Mouse (Mus musculus): ENCODE data around the gene Gabarap. TPM values are rescaled to one million over a fixed set of nuclear protein-coding genes. Genes with fewer than 3 reads are reported as not detected.

Gabarap gene
- total and polyA plus RNA-seq, 3 experiments: 189 to 352 (median 213) TPM

GRCm38 (mm10) chr11:70021264-70022132 is 30.6 kb downstream of the Gabarap start:
- peaks cover 13% of the 10 kb centered on the region for H3K27me3 ChIP-seq (replicated peaks)

DNA sequence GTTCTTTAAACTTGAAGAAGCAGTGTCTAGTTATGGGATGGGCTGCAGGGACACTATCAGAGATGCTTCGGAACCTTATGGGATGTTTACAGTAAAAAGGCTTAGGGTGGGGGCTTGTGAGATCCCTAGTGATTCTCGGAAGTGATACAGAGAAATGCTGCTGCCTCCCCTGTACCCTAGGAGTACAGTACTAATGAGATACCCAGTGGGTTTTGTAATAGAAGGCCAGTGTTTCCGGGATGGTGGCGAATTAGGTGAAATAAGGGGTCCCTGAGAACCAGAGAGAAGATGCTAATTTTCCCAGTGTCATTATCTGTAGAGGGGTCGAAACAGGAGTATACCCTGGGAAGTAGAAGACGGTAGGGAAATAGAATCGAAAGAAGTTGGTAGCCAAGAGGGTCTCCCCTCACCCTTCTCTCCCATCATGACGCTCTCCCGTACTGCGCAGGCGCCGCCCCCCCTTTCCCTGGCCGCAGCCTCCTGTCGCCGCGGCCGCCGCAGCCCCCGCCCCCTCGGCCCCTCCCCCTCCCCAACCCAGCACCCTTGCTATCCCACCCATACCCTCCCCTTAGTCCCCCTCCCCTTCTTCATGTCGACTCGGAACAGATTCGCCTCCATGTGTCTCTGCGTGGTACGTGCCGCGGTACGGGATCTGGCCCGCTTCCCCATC is 32.7 kb downstream of the Gabarap start:
- H3K4me2 ChIP-seq (ENCODE audit: insufficient read depth, low read depth, poor library complexity, severe bottlenecking): no peak overlapping the region
- in situ Hi-C loops (cut with MboI; ENCODE audit: low pct_ligation_motif_present, low pct_unique_long_range_greater_than_20kb, low sequenced_read_pairs): loop anchor here (25.0 kb wide), 1 partner anchor 936 kb away; the partner anchor contains the start of genes Per1 and Vamp2
- no peak overlapping the region for H3K4me3 ChIP-seq (replicated peaks in 1 of 3; ENCODE audit: low read depth in 2 of 3, low read length in 2 of 3, poor library complexity in 1 of 3)
- H3K4me1 ChIP-seq (ENCODE audit: control insufficient read depth in 1 of 2, insufficient read depth in 2 of 2): peaks cover 12 to 39% of the 10 kb centered on the region in 2 experiments
- no peak overlapping the region for H3K27ac ChIP-seq (ENCODE audit: insufficient read depth, low read depth)
- no peak for DNase-seq (ENCODE audit: extremely low read depth)
- dilution Hi-C loops (cut with MboI; ENCODE audit: extremely low pct_ligation_motif_present, extremely low pct_unique_long_range_greater_than_20kb, low sequenced_read_pairs): no loop called here
- TF ChIP-seq TCF12 (IDR thresholded peaks at IDR 0.05; ENCODE audit: low read depth, low read length): no peak
- no peak for TF ChIP-seq BHLHE40 (IDR thresholded peaks at IDR 0.05; ENCODE audit: low read depth, low read length)
- TF ChIP-seq HCFC1 (IDR thresholded peaks at IDR 0.05; ENCODE audit: low read depth, low read length): no peak
- no peak for TF ChIP-seq IRF4 (IDR thresholded peaks at IDR 0.05; ENCODE audit: low read depth, low read length)
- TF ChIP-seq CHD2 (IDR thresholded peaks at IDR 0.05; ENCODE audit: low read length): no peak
- TF ChIP-seq RAD21 (IDR thresholded peaks at IDR 0.05; ENCODE audit: low read depth, low read length): no peak
- no peak for TF ChIP-seq JUND (conservative IDR thresholded peaks at IDR 0.05; ENCODE audit: low read depth, low read length)
- no peak for TF ChIP-seq POLR2A (IDR thresholded peaks at IDR 0.05; ENCODE audit: low read depth, low read length)
- TF ChIP-seq GABPA (IDR thresholded peaks at IDR 0.05; ENCODE audit: insufficient replicate concordance, low read depth, low read length): no peak
- no peak for TF ChIP-seq ELF1 (IDR thresholded peaks at IDR 0.05; ENCODE audit: low read depth, low read length)
- no peak for TF ChIP-seq PAX5 (IDR thresholded peaks at IDR 0.05; ENCODE audit: low read length)
- TF ChIP-seq SIN3A (IDR thresholded peaks at IDR 0.05; ENCODE audit: low read length): no peak
- no peak for TF ChIP-seq TBP (conservative IDR thresholded peaks at IDR 0.05; ENCODE audit: low read depth, low read length)
- no peaks in the 10 kb centered on the region for H3K9me3 ChIP-seq (replicated peaks; ENCODE audit: low read length)
- no peak overlapping the region for H3K9ac ChIP-seq (ENCODE audit: insufficient read depth, low read depth)
- H3K36me3 ChIP-seq (replicated peaks in 1 of 2; ENCODE audit: control insufficient read depth in 1 of 2, insufficient read depth in 1 of 2, low read length in 1 of 2): no peaks in the 10 kb centered on the region
- peaks cover 13% of the 10 kb centered on the region for H3K27me3 ChIP-seq (replicated peaks)
- H3K79me2 ChIP-seq (replicated peaks; ENCODE audit: control insufficient read depth, extremely low read depth, insufficient read depth, poor library complexity, severe bottlenecking): no peaks in the 10 kb centered on the region

More at GRCm38 (mm10) chr11:70021264-70022132, 30.6 kb downstream of the Gabarap start:
- H3K27ac ChIP-seq (ENCODE audit: insufficient read depth, low read depth): no peak overlapping the region
- in situ Hi-C loops (cut with MboI; ENCODE audit: low pct_ligation_motif_present, low pct_unique_long_range_greater_than_20kb, low sequenced_read_pairs): loop anchor here (25.0 kb wide), 1 partner anchor 934 kb away; the partner anchor contains the start of genes Per1 and Vamp2
- peak overlapping the region; percentile 51 to 59 (median 52) for H3K4me3 ChIP-seq (replicated peaks in 1 of 3; ENCODE audit: low read depth in 2 of 3, low read length in 2 of 3, poor library complexity in 1 of 3)
- DNase-seq (ENCODE audit: extremely low read depth): peak; percentile 100
- H3K79me2 ChIP-seq (replicated peaks; ENCODE audit: control insufficient read depth, extremely low read depth, insufficient read depth, poor library complexity, severe bottlenecking): no peaks in the 10 kb centered on the region
- H3K4me2 ChIP-seq (ENCODE audit: insufficient read depth, low read depth, poor library complexity, severe bottlenecking): peak overlapping the region; percentile 68
- no peaks in the 10 kb centered on the region for H3K36me3 ChIP-seq (replicated peaks in 1 of 2; ENCODE audit: control insufficient read depth in 1 of 2, insufficient read depth in 1 of 2, low read length in 1 of 2)
- TF ChIP-seq JUN (IDR thresholded peaks at IDR 0.05; ENCODE audit: insufficient read depth, low read depth, low read length) (no peak), MAX (IDR thresholded peaks at IDR 0.05; ENCODE audit: low read length) (peak; percentile 47; the same call in 1 of the 2 replicates), ZNF384 (IDR thresholded peaks at IDR 0.05; ENCODE audit: low read depth, low read length) (peak; percentile 84), SIN3A (IDR thresholded peaks at IDR 0.05; ENCODE audit: low read length) (peak; percentile 81), RCOR1 (conservative IDR thresholded peaks at IDR 0.05; ENCODE audit: low read depth, low read length) (no peak), MYC (IDR thresholded peaks at IDR 0.05; ENCODE audit: low read depth, low read length) (no peak), BHLHE40 (IDR thresholded peaks at IDR 0.05; ENCODE audit: low read depth, low read length) (0 out of 2 replicates have a peak, but pooled peaks have one; percentile 10), MAZ (IDR thresholded peaks at IDR 0.05; ENCODE audit: low read depth, low read length) (peak; percentile 85), JUND (conservative IDR thresholded peaks at IDR 0.05; ENCODE audit: low read depth, low read length) (no peak), IRF4 (IDR thresholded peaks at IDR 0.05; ENCODE audit: low read depth, low read length) (0 out of 2 replicates have a peak, but pooled peaks have one; percentile 6), CHD2 (IDR thresholded peaks at IDR 0.05; ENCODE audit: low read length) (peak; percentile 69), MXI1 (IDR thresholded peaks at IDR 0.05; ENCODE audit: low read depth, low read length) (peak; percentile 75), NRF1 (IDR thresholded peaks at IDR 0.05; ENCODE audit: low read depth, low read length) (peak; percentile 34; the same call in 1 of the 2 replicates), ZC3H11A (IDR thresholded peaks at IDR 0.05; ENCODE audit: low read depth, low read length) (no peak), MEF2A (IDR thresholded peaks at IDR 0.05; ENCODE audit: borderline replicate concordance, low read depth, low read length) (peak; percentile 41; the same call in 1 of the 2 replicates), ELF1 (IDR thresholded peaks at IDR 0.05; ENCODE audit: low read depth, low read length) (peak; percentile 54)
- no peaks in the 10 kb centered on the region for H3K9me3 ChIP-seq (replicated peaks; ENCODE audit: low read length)
- dilution Hi-C loops (cut with MboI; ENCODE audit: extremely low pct_ligation_motif_present, extremely low pct_unique_long_range_greater_than_20kb, low sequenced_read_pairs): no loop called here
- H3K4me1 ChIP-seq (ENCODE audit: control insufficient read depth in 1 of 2, insufficient read depth in 2 of 2): peaks cover 8 to 27% of the 10 kb centered on the region in 2 experiments; a peak in 3 of 4 replicates
- H3K9ac ChIP-seq (ENCODE audit: insufficient read depth, low read depth): no peak overlapping the region
